Mouse (Mus musculus) C2C12 (cell line): ENCODE results near the gene Lrrc41. TPM values are rescaled to one million over a fixed set of nuclear protein-coding genes. Genes with fewer than 3 reads are reported as not detected.
A peak's percentile ranks its signal among the peaks of the same experiment; 100 is the strongest.

ENCODE experiments used
- H3K27me3 ChIP-seq: one replicate; pipeline ENCODE4 v1.6.1; 2011; ENCODE audit not compliant: control insufficient read depth, insufficient read depth, insufficient read length
- H3K36me3 ChIP-seq: one replicate; pipeline ENCODE4 v1.6.1; 2011; ENCODE audit not compliant: control insufficient read depth, insufficient read depth
- H3K4me3 ChIP-seq: one replicate; pipeline ENCODE4 v1.5.1; 2011; ENCODE audit warnings: mild to moderate bottlenecking, control low read depth; ENCODE audit not compliant: poor library complexity, insufficient read depth, severe bottlenecking
- H3K79me2 ChIP-seq: one replicate; pipeline ENCODE4 v1.6.1; 2011; ENCODE audit not compliant: control insufficient read depth, insufficient read depth
- H3K79me3 ChIP-seq: one replicate; pipeline ENCODE4 v1.6.1; 2011; ENCODE audit warnings: low read depth, control low read depth
- H3ac ChIP-seq: one replicate; pipeline ENCODE3; 2011; ENCODE audit warnings: low read depth; ENCODE audit not compliant: control insufficient read depth, insufficient read length
- CEBPB ChIP-seq: IDR thresholded peaks from one replicate; pipeline ENCODE4 v1.6.1; 2011; ENCODE audit warnings: low read depth, mild to moderate bottlenecking, control low read depth, moderate library complexity
- CTCF ChIP-seq: IDR thresholded peaks from one replicate; pipeline ENCODE4 v1.5.1; 2011; ENCODE audit not compliant: control insufficient read depth, insufficient read depth, insufficient read length
- FOSL1 ChIP-seq: IDR thresholded peaks from one replicate; pipeline ENCODE4 v1.8.0; 2011; ENCODE audit warnings: mild to moderate bottlenecking, low read length; ENCODE audit not compliant: poor library complexity, insufficient read depth, severe bottlenecking
- MAX ChIP-seq: IDR thresholded peaks from one replicate; pipeline ENCODE4 v1.6.1; 2011; ENCODE audit warnings: mild to moderate bottlenecking, control low read depth
- MYOD1 ChIP-seq: IDR thresholded peaks from one replicate; pipeline ENCODE4 v1.6.1; 2011; ENCODE audit warnings: low read depth; ENCODE audit not compliant: control insufficient read depth, insufficient read length
- MYOG ChIP-seq: IDR thresholded peaks from one replicate; pipeline ENCODE4 v1.6.1; 2011; ENCODE audit not compliant: control insufficient read depth, insufficient read length; ENCODE audit errors: extremely low read depth
- USF1 ChIP-seq: IDR thresholded peaks from one replicate; pipeline ENCODE4 v1.6.1; 2011; ENCODE audit warnings: low read depth, mild to moderate bottlenecking, control low read depth, moderate library complexity
- polyA plus RNA-seq: library from polyadenylated mRNA; unstranded; fragments of >200 nt; fragmentation: generic; extraction: Trizol; gene quantifications from one replicate; pipeline ENCODE4 v1.2.1, GENCODE M21; 2012; ENCODE audit warnings: missing spikeins

Gene Lrrc41
- polyA plus RNA-seq, 1 experiment: 42.6 TPM

GRCm38 (mm10) chr4:116075631-116076368, 731 bp downstream of the Lrrc41 start:
- Histone ChIP-seq H3K36me3 (peaks cover 19% of the 10 kb centered on the region), H3K79me3 (peaks cover 71% of the 10 kb centered on the region), H3K4me3 (peak overlapping the region; percentile 79), H3ac (peak overlapping the region; percentile 92), H3K27me3 (no peaks in the 10 kb centered on the region), H3K79me2 (peaks cover 86% of the 10 kb centered on the region)
- TF ChIP-seq MYOD1: no peak
- TF ChIP-seq CEBPB: no peak
- TF ChIP-seq USF1: no peak
- TF ChIP-seq MYOG: no peak
- no peak for TF ChIP-seq CTCF
- TF ChIP-seq FOSL1: no peak
- no peak for TF ChIP-seq MAX

GRCm38 (mm10) chr4:116076369-116077231, 1.5 kb downstream of the Lrrc41 start:
- Histone ChIP-seq H3K36me3 (peaks cover 26% of the 10 kb centered on the region), H3K79me3 (peaks cover 63% of the 10 kb centered on the region), H3K79me2 (peaks cover 78% of the 10 kb centered on the region), H3ac (peak overlapping the region; percentile 92), H3K4me3 (peak overlapping the region; percentile 79), H3K27me3 (no peaks in the 10 kb centered on the region)
- TF ChIP-seq CTCF: no peak
- no peak for TF ChIP-seq CEBPB
- TF ChIP-seq MYOD1: no peak
- no peak for TF ChIP-seq MAX
- TF ChIP-seq FOSL1: no peak
- no peak for TF ChIP-seq MYOG
- no peak for TF ChIP-seq USF1

GRCm38 (mm10) chr4:116077240-116078095, 2.4 kb downstream of the Lrrc41 start:
- Histone ChIP-seq H3K36me3 (peaks cover 34% of the 10 kb centered on the region), H3K79me2 (peaks cover 69% of the 10 kb centered on the region), H3K4me3 (peak overlapping the region; percentile 79), H3K79me3 (peaks cover 55% of the 10 kb centered on the region), H3ac (peak overlapping the region; percentile 92), H3K27me3 (no peaks in the 10 kb centered on the region)
- no peak for TF ChIP-seq USF1
- TF ChIP-seq MAX: no peak
- no peak for TF ChIP-seq MYOD1
- no peak for TF ChIP-seq MYOG
- TF ChIP-seq CEBPB: no peak
- TF ChIP-seq CTCF: no peak
- TF ChIP-seq FOSL1: no peak

GRCm38 (mm10) chr4:116088510-116089249, 13.6 kb downstream of the Lrrc41 start:
- Histone ChIP-seq H3K4me3 (no peak overlapping the region), H3ac (no peak overlapping the region), H3K79me3 (no peaks in the 10 kb centered on the region), H3K27me3 (no peaks in the 10 kb centered on the region), H3K79me2 (no peaks in the 10 kb centered on the region), H3K36me3 (peaks cover 83% of the 10 kb centered on the region)
- TF ChIP-seq CTCF (no peak), USF1 (no peak), MAX (no peak), MYOG (no peak), MYOD1 (no peak), CEBPB (no peak), FOSL1 (no peak)

GRCm38 (mm10) chr4:116096291-116096690, 21.2 kb downstream of the Lrrc41 start:
- H3K79me2 ChIP-seq: no peaks in the 10 kb centered on the region
- H3ac ChIP-seq: no peak overlapping the region
- TF ChIP-seq CTCF (no peak), MYOG (no peak), CEBPB (no peak), MAX (no peak), USF1 (no peak), MYOD1 (no peak)
- H3K4me3 ChIP-seq: no peak overlapping the region
- no peaks in the 10 kb centered on the region for H3K79me3 ChIP-seq
- H3K27me3 ChIP-seq: no peaks in the 10 kb centered on the region
- H3K36me3 ChIP-seq: peaks cover 97% of the 10 kb centered on the region
